Comparison of ENCODE assay signal across 22 mouse cellular contexts in genomic region chr1:161712283-161712682, GRCm38 (mm10).
DNase-seq lines count a peak whose midpoint lies in the region; ATAC-seq and TF ChIP-seq lines count a peak whose summit lies in the region.
"Had no signal": no experiment of that assay in that cellular context is flagged by ENCODE, and none has a peak within 500 bp of the region (broad histone marks: within the 10 kb centered on the region; RNA-seq: fewer than 3 reads in every experiment).

No protein-coding gene starts in this region.

- TF ChIP-seq CTCF in lung, embryonic 14.5 days (IDR thresholded peaks at IDR 0.05; ENCODE audit: low read depth), result no peak
- TF ChIP-seq CTCF in liver, postnatal 0 days (IDR thresholded peaks at IDR 0.05; ENCODE audit: low read depth), result no peak

- H3K9me3 ChIP-seq in lung, embryonic 14.5 days (ENCODE audit: low read depth, low read length), result no peaks in the 10 kb centered on the region
- no peaks in the 10 kb centered on the region for H3K9me3 ChIP-seq in heart, embryonic 13.5 days
- H3K9me3 ChIP-seq in liver, postnatal 0 days (ENCODE audit: low read length), result no peaks in the 10 kb centered on the region
- H3K9me3 ChIP-seq: embryonic facial prominence, embryonic 13.5 days; forebrain, embryonic 10.5 days; forebrain, embryonic 15.5 days; hindbrain, embryonic 10.5 days; hindbrain, embryonic 15.5 days; liver, embryonic 12.5 days; lung, embryonic 15.5 days; megakaryocyte, embryonic 14.5 days; midbrain, embryonic 12.5 days; neural tube, embryonic 12.5 days had no signal

- no peaks in the 10 kb centered on the region for H3K27me3 ChIP-seq in lung, embryonic 14.5 days (ENCODE audit: insufficient read depth, low read length)
- no peaks in the 10 kb centered on the region for H3K27me3 ChIP-seq in heart, embryonic 13.5 days (replicated peaks)
- H3K27me3 ChIP-seq in liver, postnatal 0 days (ENCODE audit: insufficient read depth, low read length), result no peaks in the 10 kb centered on the region
- H3K27me3 ChIP-seq: embryonic facial prominence, embryonic 13.5 days; forebrain, embryonic 15.5 days; hindbrain, embryonic 15.5 days; liver, embryonic 12.5 days; lung, embryonic 15.5 days; midbrain, embryonic 12.5 days; neural tube, embryonic 12.5 days had no signal

- H3K4me1 ChIP-seq in lung, embryonic 14.5 days (ENCODE audit: insufficient read depth), result no peaks in the 10 kb centered on the region
- H3K4me1 ChIP-seq in heart, embryonic 13.5 days, result peaks cover 25% of the 10 kb centered on the region
- no peaks in the 10 kb centered on the region for H3K4me1 ChIP-seq in liver, postnatal 0 days (ENCODE audit: insufficient read depth)
- H3K4me1 ChIP-seq: embryonic facial prominence, embryonic 13.5 days; forebrain, embryonic 10.5 days; forebrain, embryonic 15.5 days; hindbrain, embryonic 10.5 days; hindbrain, embryonic 15.5 days; liver, embryonic 12.5 days; midbrain, embryonic 12.5 days; neural tube, embryonic 12.5 days had no signal

- DNase-seq in heart, adult 18-20 months, result peak; percentile 10 to 25
- no peak for DNase-seq in heart, adult 9 months (ENCODE audit: low spot score in 2 of 2)
- peak; percentile 59 for DNase-seq in lung, embryonic 14.5 days
- no peak for DNase-seq in lung, postnatal 25 days (ENCODE audit: low spot score)
- DNase-seq in brain, adult 2 months (ENCODE audit: low read depth, low spot score), result peak; percentile 11
- no peak for DNase-seq in liver, postnatal 0 days
- no peak for DNase-seq in adrenal gland, postnatal 36 days
- DNase-seq: cerebellum, adult 11-12 months had no signal

- H3K36me3 ChIP-seq in lung, embryonic 14.5 days (ENCODE audit: insufficient read depth), result no peaks in the 10 kb centered on the region
- no peaks in the 10 kb centered on the region for H3K36me3 ChIP-seq in heart, embryonic 13.5 days
- no peaks in the 10 kb centered on the region for H3K36me3 ChIP-seq in liver, postnatal 0 days (replicated peaks; ENCODE audit: insufficient read depth, low read length)
- H3K36me3 ChIP-seq: embryonic facial prominence, embryonic 13.5 days; forebrain, embryonic 10.5 days; forebrain, embryonic 15.5 days; hindbrain, embryonic 10.5 days; hindbrain, embryonic 15.5 days; liver, embryonic 12.5 days; lung, embryonic 15.5 days; midbrain, embryonic 12.5 days; neural tube, embryonic 12.5 days had no signal

- TF ChIP-seq EP300 in liver, postnatal 0 days (IDR thresholded peaks at IDR 0.05; ENCODE audit: low read depth), result no peak

- H3K4me3 ChIP-seq in lung, embryonic 14.5 days (ENCODE audit: low read depth, low read length), result no peak overlapping the region
- no peak overlapping the region for H3K4me3 ChIP-seq in heart, embryonic 13.5 days
- no peak overlapping the region for H3K4me3 ChIP-seq in liver, postnatal 0 days (ENCODE audit: low read depth, low read length)
- H3K4me3 ChIP-seq: embryonic facial prominence, embryonic 13.5 days; forebrain, embryonic 10.5 days; forebrain, embryonic 15.5 days; hindbrain, embryonic 10.5 days; hindbrain, embryonic 15.5 days; liver, embryonic 12.5 days; lung, embryonic 15.5 days; megakaryocyte, embryonic 14.5 days; midbrain, embryonic 12.5 days; myocyte; neural tube, embryonic 12.5 days had no signal

- H3K4me2 ChIP-seq in lung, embryonic 14.5 days, result no peak overlapping the region; the same call in 1 of the 2 replicates
- H3K4me2 ChIP-seq in heart, embryonic 13.5 days, result peak overlapping the region; percentile 59
- H3K4me2 ChIP-seq in liver, postnatal 0 days (ENCODE audit: low read depth, low read length), result no peak overlapping the region
- H3K4me2 ChIP-seq: embryonic facial prominence, embryonic 13.5 days; liver, embryonic 12.5 days; midbrain, embryonic 12.5 days; neural tube, embryonic 12.5 days had no signal

- 1% methylated on average over 3 of the region's 3 CpGs for WGBS in lung, embryonic 14.5 days
- under 1% methylated on average over 3 of the region's 3 CpGs for WGBS in heart, embryonic 13.5 days
- 30% methylated on average over 3 of the region's 3 CpGs for WGBS in liver, postnatal 0 days (ENCODE audit: insufficient replicate concordance)

- H3K27ac ChIP-seq in lung, embryonic 14.5 days (ENCODE audit: low read depth), result no peak overlapping the region
- peak overlapping the region; percentile 66 for H3K27ac ChIP-seq in heart, embryonic 13.5 days (replicated peaks)
- no peak overlapping the region for H3K27ac ChIP-seq in liver, postnatal 0 days (ENCODE audit: low read depth)
- H3K27ac ChIP-seq: embryonic facial prominence, embryonic 13.5 days; forebrain, embryonic 10.5 days; forebrain, embryonic 15.5 days; hindbrain, embryonic 10.5 days; hindbrain, embryonic 15.5 days; liver, embryonic 12.5 days; lung, embryonic 15.5 days; midbrain, embryonic 12.5 days; neural tube, embryonic 12.5 days; stomach, postnatal 0 days had no signal

- ATAC-seq in lung, embryonic 14.5 days (ENCODE audit: insufficient read depth), result peak; percentile 71
- no peak for ATAC-seq in heart, embryonic 13.5 days (ENCODE audit: extremely low read depth, insufficient number of reproducible peaks, low FRiP score, low TSS enrichment)
- no peak for ATAC-seq in liver, postnatal 0 days
- ATAC-seq: liver, embryonic 12.5 days; Patski had no signal

- H3K9ac ChIP-seq in lung, embryonic 14.5 days, result no peak overlapping the region
- H3K9ac ChIP-seq in heart, embryonic 13.5 days, result no peak overlapping the region
- no peak overlapping the region for H3K9ac ChIP-seq in liver, postnatal 0 days (replicated peaks)
- H3K9ac ChIP-seq: embryonic facial prominence, embryonic 13.5 days; forebrain, embryonic 15.5 days; hindbrain, embryonic 15.5 days; liver, embryonic 12.5 days; lung, embryonic 15.5 days; midbrain, embryonic 12.5 days; neural tube, embryonic 12.5 days had no signal

Comparison
In these comparisons a context has a peak if more than half of its experiments do, and no peak if none do; other contexts are left out.
1. DNase-seq: peak in heart, adult 18-20 months (2 of 2), lung, embryonic 14.5 days (single experiment) and brain, adult 2 months (single experiment); none in heart, adult 9 months (0 of 2), lung, postnatal 25 days (single experiment), liver, postnatal 0 days (single experiment) and adrenal gland, postnatal 36 days (0 of 2).